Mouse (Mus musculus) liver, adult 2 months (tissue): ENCODE measurements around the gene Slc25a38. TPM values are rescaled to one million over a fixed set of nuclear protein-coding genes. Genes with fewer than 3 reads are reported as not detected.

Experiments used
- DNase-seq: peaks from one replicate; pipeline ENCODE4 v3.0.0-alpha.2; 2011; ENCODE audit warnings: low read depth, low spot score; ENCODE audit errors: extremely low read depth
- H3K27ac ChIP-seq: fragments of 200-500 bp; replicated peaks from 2 replicates; pipeline ENCODE4 v1.5.1; 2012; ENCODE audit warnings: low read depth, mild to moderate bottlenecking, control low read depth, inconsistent platforms, low read length; ENCODE audit not compliant: insufficient read depth
- H3K27me3 ChIP-seq: fragments of 200-500 bp; 2 replicates; pipeline ENCODE4 v1.6.1; 2012; ENCODE audit warnings: mild to moderate bottlenecking, moderate library complexity, low read length, inconsistent platforms; ENCODE audit not compliant: control insufficient read depth, insufficient read depth
- H3K36me3 ChIP-seq: fragments of 200-500 bp; 2 replicates; pipeline ENCODE4 v1.6.1; 2012; ENCODE audit warnings: low read length, inconsistent platforms; ENCODE audit not compliant: control insufficient read depth, insufficient read depth
- H3K4me1 ChIP-seq: fragments of 200-500 bp; 2 replicates; pipeline ENCODE4 v1.6.1; 2011; ENCODE audit warnings: low read length; ENCODE audit not compliant: control insufficient read depth, insufficient read depth
- H3K4me3 ChIP-seq: fragments of 200-500 bp; 2 replicates; pipeline ENCODE4 v1.5.1; 2011; ENCODE audit warnings: low read depth, mild to moderate bottlenecking, control low read depth, low read length, moderate library complexity; ENCODE audit not compliant: insufficient read depth
- H3K79me2 ChIP-seq: fragments of 200-500 bp; 2 replicates; pipeline ENCODE4 v1.6.1; 2012; ENCODE audit warnings: inconsistent platforms, mild to moderate bottlenecking, low read length, moderate library complexity; ENCODE audit not compliant: control insufficient read depth, insufficient read depth
- H3K9ac ChIP-seq: fragments of 200-500 bp; 2 replicates; pipeline ENCODE4 v1.6.1; 2012; ENCODE audit warnings: low read depth, mild to moderate bottlenecking, control low read depth, inconsistent platforms, low read length
- CTCF ChIP-seq: fragments of 200-500 bp; IDR thresholded peaks from 2 replicates; pipeline ENCODE4 v1.5.1; 2011; ENCODE audit warnings: low read depth, low read length, control low read depth
- POLR2A ChIP-seq: fragments of 200-500 bp; IDR thresholded peaks from 2 replicates; pipeline ENCODE4 v1.6.1; 2011; ENCODE audit warnings: low read length, control low read depth; ENCODE audit not compliant: insufficient read depth; ENCODE audit errors: extremely low read depth
- WGBS: fragments of 180-500 bp; shearing (Covaris S2); methylation state at CpG from one replicate; pipeline ENCODE4 v1.1.7; 2018; 5-methylcytosine and 5-hydroxymethylcytosine counted together
- polyA plus RNA-seq: library from polyadenylated mRNA; depleted of rRNA; stranded (reverse); fragments of >200 nt; gene quantifications from 2 replicates; pipeline ENCODE4 v1.2.3, GENCODE M21; 2012; rRNA removed
- total RNA-seq: library from RNA; depleted of rRNA; stranded (reverse); fragments of >200 nt; gene quantifications from 2 replicates; pipeline ENCODE4 v1.2.3, GENCODE M21; 2014; rRNA removed

Slc25a38 gene
- total RNA-seq: 18.7 and 24.6 TPM in 2 replicates
- polyA plus RNA-seq: 39.3 and 44.2 TPM in 2 replicates

- DNase-seq: peak; percentile 81
- TF ChIP-seq POLR2A (peak; percentile 68; the same call in 1 of the 2 replicates), CTCF (peak; percentile 89)
- 1% methylated on average over 62 of the region's 62 CpGs for WGBS
- Histone ChIP-seq H3K9ac (peak within 1 kb of the TSS; percentile 85), H3K27me3 (no peaks in the 10 kb centered on the region), H3K79me2 (peaks cover 23% of the 10 kb centered on the region), H3K36me3 (no peaks in the 10 kb centered on the region), H3K4me3 (peak within 1 kb of the TSS; percentile 92), H3K4me1 (peaks cover 2% of the 10 kb centered on the region; the same call in 1 of the 2 replicates), H3K27ac (peak within 1 kb of the TSS; percentile 95)
Observed at GRCm38 (mm10) chr9:120110211-120111018, at the start of gene Slc25a38. Gene Slc25a38, plus strand, starts transcription at chr9:120110374.

GRCm38 (mm10) chr9:120064317-120064716 lies 45.9 kb upstream of the Slc25a38 start:
- no peaks in the 10 kb centered on the region for H3K4me1 ChIP-seq
- H3K27ac ChIP-seq: no peak overlapping the region
- 73% methylated on average over 4 of the region's 4 CpGs for WGBS
- no peak overlapping the region for H3K9ac ChIP-seq
- H3K4me3 ChIP-seq: no peak overlapping the region
- no peaks in the 10 kb centered on the region for H3K27me3 ChIP-seq
- TF ChIP-seq CTCF (no peak), POLR2A (no peak)
- H3K79me2 ChIP-seq: no peaks in the 10 kb centered on the region
- H3K36me3 ChIP-seq: no peaks in the 10 kb centered on the region
- DNase-seq: no peak

DNA sequence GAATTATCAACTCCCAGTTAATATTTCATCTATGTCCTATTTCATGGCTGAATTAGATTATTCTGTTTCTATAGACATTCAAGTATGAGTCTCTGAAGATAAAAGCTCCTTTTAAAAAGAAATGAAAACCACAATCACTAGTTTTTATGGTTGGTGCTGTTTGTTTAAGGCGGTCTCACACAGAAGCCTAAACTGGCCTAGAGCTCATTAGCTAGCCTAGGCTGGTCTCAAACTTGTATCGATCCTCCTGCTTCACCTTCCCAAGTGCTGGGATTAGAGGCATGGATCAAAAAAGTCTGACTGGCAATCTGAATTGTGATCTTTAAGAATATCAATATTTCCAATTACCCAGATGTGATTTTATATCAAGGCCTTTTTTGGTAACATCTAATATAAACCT lies 42.6 kb upstream of the Slc25a38 start:
- Histone ChIP-seq H3K27ac (no peak overlapping the region), H3K79me2 (no peaks in the 10 kb centered on the region), H3K4me1 (no peaks in the 10 kb centered on the region), H3K36me3 (no peaks in the 10 kb centered on the region), H3K27me3 (no peaks in the 10 kb centered on the region), H3K9ac (no peak overlapping the region), H3K4me3 (no peak overlapping the region)
- no peak for DNase-seq
- 87% methylated on average over 2 of the region's 2 CpGs for WGBS
- no peak for TF ChIP-seq CTCF
- TF ChIP-seq POLR2A: no peak

DNA sequence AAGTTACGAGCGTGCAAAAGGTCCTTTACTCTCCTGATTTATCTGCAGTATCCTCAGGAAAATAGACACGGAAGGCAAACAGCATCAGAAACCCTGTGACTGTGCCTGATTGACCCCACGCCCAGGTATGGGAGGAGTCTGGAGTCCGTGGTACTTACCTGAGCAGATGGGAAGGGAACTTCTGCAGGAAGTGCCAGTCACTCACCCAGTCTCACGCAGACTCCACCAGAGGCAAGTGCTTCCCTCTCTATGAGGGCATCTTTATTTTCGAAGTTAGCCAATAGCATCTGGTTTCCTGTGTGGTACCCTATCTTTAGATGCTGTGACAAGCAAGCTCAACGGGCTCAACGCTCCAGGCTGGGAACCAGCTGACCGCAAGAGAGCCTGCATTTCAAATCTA lies 42.1 kb upstream of the Slc25a38 start:
- no peaks in the 10 kb centered on the region for H3K79me2 ChIP-seq
- no peaks in the 10 kb centered on the region for H3K4me1 ChIP-seq
- H3K27me3 ChIP-seq: no peaks in the 10 kb centered on the region
- TF ChIP-seq POLR2A (no peak), CTCF (no peak)
- H3K4me3 ChIP-seq: no peak overlapping the region
- 62% methylated on average over 10 of the region's 10 CpGs for WGBS
- no peak overlapping the region for H3K9ac ChIP-seq
- DNase-seq: no peak
- no peaks in the 10 kb centered on the region for H3K36me3 ChIP-seq
- no peak overlapping the region for H3K27ac ChIP-seq

- Histone ChIP-seq H3K36me3 (no peaks in the 10 kb centered on the region), H3K4me1 (no peaks in the 10 kb centered on the region), H3K27me3 (no peaks in the 10 kb centered on the region), H3K4me3 (no peak within 1 kb of the TSS), H3K9ac (no peak within 1 kb of the TSS), H3K27ac (no peak within 1 kb of the TSS), H3K79me2 (no peaks in the 10 kb centered on the region)
- no peak for TF ChIP-seq POLR2A
- no peak for TF ChIP-seq CTCF
- 88% methylated on average over 11 of the region's 11 CpGs for WGBS
- DNase-seq: no peak
Observed at GRCm38 (mm10) chr9:120069779-120070178, 40.4 kb upstream of the Slc25a38 start, which contains the start of gene Cx3cr1. Gene Cx3cr1, minus strand, starts transcription at chr9:120069879.

- no peak overlapping the region for H3K4me3 ChIP-seq
- WGBS: 84% methylated on average over 2 of the region's 2 CpGs
- TF ChIP-seq CTCF (no peak), POLR2A (no peak)
- no peaks in the 10 kb centered on the region for H3K36me3 ChIP-seq
- no peak overlapping the region for H3K9ac ChIP-seq
- no peaks in the 10 kb centered on the region for H3K27me3 ChIP-seq
- no peak for DNase-seq
- H3K4me1 ChIP-seq: no peaks in the 10 kb centered on the region
- H3K79me2 ChIP-seq: no peaks in the 10 kb centered on the region
- H3K27ac ChIP-seq: no peak overlapping the region
Observed at GRCm38 (mm10) chr9:120071251-120071650, 38.9 kb upstream of the Slc25a38 start.
